Mouse (Mus musculus): Measurements from ENCODE around the gene Nipal1.

The Nipal1 gene

DNA sequence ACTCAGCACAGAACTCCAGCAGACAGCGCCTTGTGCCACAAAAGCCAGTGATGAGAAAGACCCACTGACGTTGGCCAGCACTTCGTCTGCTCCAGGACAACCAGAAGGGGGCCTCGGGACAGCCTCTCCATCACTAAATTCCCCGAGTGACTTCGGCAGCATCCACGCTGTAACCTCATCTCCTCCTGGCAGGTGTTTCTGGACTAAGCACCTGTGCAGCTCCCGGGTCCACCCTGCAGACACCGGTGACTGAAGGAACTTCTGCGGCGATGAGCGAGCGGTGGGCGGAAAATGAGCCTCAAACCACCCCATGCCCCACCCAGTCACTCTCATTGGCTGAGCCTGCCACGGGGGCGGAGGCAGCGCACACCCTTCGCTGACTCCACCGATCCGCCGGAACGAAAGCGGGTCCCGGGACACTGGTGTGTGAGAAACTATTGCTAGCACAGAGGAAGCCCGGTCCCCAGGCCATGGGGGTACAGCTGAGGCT is at the start of gene Nipal1:
Nipal1 (plus strand) TSS at position 378 of the 490 bp plus-strand sequence.
- DNase-seq (ENCODE audit: low spot score in 2 of 2): peak; percentile 11 to 15

DNA sequence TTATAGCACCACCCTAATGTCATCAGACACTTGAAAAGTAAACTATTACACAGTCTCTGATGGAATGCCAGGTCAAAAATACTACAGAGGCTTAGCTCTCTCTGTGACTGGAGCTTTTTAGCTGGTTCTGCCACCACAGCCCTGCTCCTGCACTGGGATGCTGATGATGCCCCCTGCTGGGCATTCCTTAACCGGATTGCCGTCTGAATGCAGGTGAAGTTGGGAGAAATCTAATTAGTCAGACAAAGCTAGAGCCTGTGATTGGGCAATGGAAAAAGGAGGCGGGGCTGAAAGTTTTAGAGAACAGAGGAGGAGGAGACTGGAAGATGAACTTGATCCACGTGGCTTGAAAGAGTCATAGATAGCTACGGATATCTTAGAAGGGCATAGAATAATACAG is 46.6 kb upstream of the Nipal1 start:
- peak in 1 of 2 experiments; percentile 16 for DNase-seq (ENCODE audit: low spot score in 2 of 2)

DNA sequence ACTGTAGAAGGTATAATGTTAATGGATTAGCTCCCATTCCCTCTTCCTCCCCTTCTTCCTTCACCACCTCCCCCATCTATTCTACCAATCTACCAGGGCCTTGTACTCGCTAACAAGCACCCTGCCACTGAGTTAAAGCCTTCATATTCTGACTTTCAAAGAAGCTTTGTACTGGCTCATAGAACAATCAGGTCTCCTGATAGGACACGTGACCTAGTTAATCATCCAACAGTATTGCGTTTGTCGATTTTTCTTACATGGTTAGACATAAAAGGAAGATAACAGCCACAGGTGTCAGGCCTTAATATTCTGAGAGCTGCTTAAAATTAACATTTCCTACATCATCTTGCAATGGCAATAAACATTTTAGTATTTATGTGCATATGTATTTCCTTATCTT is 44.5 kb upstream of the Nipal1 start:
- DNase-seq (ENCODE audit: low spot score in 2 of 2): no peak

DNA sequence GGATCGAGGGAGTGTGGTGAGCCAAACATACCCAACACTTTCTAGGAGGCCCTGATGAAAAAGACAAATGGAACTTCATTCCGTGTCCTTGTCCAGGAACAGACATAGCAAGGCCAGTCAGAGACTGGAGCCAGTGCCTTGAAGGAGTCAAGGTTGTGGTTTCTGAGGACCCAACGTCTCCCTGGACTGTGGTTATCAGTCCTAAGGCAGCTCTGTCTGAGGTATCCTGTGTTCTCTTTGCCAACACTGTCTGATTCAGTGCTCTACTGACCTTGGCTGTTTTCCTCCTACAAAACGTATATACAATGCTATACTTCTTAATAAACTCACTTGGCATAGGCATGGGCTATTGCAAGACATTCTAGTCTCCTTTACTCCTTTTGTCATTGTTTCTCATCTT is 30.2 kb upstream of the Nipal1 start:
- no peak for DNase-seq (ENCODE audit: low spot score in 2 of 2)

DNA sequence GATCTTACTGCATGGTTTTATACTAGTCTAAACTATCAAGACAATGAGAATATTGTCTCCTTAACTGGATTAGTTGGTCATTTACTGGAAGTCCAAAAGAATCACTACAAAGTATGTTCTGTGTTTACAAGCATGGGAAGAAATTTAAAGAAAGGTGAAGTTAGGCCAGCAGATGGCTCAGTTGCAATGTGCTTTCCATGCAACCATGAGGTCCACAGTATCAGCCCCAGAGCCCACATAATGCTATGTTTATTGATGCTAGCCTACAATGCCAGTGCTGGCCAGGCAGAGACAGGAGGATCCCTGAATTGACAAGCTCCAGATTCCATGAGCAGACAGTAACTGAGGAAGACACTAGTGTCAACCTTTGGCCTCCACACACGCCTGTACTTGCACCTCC is 26.6 kb upstream of the Nipal1 start:
- DNase-seq (ENCODE audit: low spot score in 2 of 2): no peak

DNA sequence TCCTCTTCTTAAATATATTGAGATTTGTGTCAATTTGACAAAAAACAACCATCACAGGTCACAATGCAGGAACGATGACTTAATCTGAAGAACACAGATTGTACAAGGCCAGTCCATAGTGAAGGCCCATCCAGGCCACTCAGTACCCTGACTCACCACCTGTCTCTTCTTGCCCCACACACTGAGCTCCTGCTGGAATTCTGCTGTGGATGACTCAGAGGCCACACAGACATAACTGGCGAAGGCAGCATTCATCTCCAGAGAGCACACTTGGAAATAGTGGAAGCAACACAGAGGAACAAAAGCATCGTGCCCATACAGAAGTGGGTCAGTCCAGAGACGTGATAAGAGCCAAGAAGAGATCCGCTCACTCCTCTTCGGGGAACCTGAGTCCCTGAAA is 17.6 kb upstream of the Nipal1 start:
- no peak for DNase-seq (ENCODE audit: low spot score in 2 of 2)

DNA sequence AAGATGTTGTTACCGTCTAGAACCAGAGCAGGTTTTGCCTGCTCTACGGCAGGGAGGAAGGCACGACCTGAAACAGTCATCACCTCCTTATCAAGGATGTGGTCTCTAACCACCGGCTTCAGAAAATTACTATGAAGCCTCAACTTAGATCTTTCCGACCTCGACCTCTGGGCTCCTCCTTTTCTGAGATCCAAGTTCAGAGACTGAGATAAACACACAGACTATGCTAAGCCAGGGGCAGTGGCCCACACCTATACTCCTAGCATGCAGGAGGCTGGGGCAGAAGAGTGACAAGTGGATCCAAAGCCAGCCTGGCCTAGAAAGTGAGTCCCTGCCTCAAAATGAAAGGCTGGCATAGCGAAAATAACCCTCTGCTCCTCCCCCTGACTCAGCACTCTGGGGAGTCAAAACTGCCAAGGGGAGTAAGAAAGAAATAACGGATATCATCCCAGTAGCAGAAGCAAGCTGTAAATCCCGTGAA is 12.8 kb upstream of the Nipal1 start:
- DNase-seq (ENCODE audit: low spot score in 2 of 2): no peak

DNA sequence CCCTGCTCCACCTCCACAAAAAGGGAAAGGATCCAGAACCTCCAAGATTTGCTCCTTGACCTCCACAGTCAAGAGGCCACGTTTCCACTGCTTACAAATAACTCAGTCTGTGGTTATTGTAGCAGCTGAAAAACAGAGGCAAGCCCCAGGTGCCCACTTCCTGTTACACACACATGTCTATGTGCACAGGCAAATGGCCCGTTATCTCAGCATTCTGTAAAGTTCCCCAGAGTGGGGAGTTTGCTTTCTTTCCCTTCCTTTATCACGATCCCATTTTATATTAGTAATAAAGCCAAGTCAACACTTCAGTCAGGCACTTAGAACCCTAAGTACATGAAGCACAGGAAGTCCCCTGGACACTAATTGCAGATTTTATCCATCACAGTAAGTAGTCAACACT is 11.5 kb upstream of the Nipal1 start:
- no peak for DNase-seq (ENCODE audit: low spot score in 2 of 2)

DNA sequence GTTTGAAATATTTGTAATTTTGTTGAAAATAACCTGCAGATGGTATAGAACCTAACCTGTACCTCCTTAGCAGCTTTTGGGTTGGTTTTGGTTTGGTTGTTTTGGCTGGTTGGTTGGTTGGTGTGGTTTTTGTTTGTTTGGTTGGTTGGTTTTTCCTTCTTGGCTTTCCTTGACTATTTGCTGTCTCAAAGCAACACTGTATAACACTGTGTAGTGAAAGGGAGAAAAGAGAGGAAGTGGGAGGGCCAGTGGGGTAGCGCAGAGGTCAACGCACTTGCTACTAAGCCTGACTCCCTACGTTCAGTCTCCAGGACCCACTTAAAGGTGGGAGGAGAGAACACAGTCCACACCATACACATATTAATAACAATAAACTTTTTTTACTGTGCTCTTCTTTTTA is 11.0 kb upstream of the Nipal1 start:
- no peak for DNase-seq (ENCODE audit: low spot score in 2 of 2)

DNA sequence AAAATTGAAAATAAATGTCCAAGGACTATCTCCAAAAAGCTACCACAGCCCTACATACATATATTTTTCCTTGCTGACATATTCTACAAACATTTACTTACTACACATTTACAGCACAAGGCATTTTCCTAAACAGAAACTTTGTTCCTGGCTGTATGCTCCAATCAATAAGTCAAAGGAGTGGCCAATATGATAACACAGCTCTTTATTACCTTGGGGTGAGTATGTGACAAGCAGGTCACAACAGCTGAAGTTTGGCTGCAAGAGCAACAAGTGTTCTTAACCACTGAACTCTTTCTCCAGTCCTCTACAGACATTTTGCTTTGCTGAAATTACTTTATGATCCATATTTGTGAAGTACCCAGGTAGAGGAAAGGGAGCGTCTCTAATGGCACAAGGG is 7.5 kb upstream of the Nipal1 start:
- no peak for DNase-seq (ENCODE audit: low spot score in 2 of 2)

DNA sequence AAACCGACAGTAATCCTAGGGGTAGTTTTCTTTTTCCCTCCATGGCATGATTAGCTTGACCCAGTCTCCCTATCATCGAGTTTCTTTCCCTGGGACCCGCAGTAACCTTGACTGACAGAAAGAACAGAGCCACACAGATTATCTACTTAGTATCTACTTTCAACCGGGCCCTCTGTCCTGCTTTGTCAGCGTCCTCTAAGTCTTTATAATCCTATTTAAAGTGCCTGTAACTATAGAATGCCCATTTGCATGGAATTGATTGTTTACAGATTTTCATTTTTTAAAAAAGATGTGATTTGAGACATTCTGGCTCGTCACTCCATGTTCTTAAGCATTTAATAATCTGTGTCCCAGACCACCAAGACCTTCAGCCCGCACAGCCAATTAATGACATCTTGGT is 3.9 kb upstream of the Nipal1 start:
- no peak for DNase-seq (ENCODE audit: low spot score in 2 of 2)

DNA sequence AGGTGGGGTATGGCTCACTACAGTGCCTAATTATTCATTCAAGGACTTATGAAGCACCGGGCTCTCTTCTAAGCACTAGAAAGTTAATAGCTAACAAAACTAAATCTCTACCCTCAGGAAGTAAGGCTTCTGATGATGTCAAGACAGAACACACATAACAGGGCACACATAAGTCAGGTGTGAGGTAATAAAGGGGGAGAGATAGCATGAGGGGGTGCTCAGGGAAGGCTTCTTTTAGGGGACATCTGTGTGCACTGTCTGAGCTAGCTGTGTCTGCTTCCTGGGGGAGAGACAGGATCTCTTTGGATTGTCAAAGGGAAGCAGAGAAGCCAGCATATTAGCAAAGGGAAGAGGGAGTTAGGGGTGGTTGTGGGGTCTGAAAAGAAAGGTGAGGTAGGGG is 3.4 kb upstream of the Nipal1 start, which contains the start of gene Cnga1:
Cnga1 (minus strand) TSS at position 101 of the 400 bp plus-strand sequence.
- DNase-seq (ENCODE audit: low spot score in 2 of 2): no peak

DNA sequence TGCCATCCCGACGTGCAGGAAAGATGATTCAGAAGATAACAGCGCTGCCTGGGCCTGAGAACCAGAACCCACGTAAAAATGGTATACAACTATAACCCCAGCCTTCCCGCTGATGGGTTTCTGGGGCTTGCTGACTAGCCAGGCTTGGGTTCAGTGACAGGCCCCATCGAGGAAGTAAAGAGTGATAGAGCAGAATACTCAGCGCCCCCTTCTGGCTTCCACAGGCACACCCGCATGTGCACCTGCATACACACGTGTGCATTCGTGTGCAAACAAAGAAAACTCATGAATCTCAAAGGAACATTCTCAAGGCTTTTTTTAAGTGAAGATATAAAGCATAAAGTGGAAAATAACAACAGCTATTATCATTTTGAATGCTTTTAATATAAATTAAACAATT is 1.5 kb upstream of the Nipal1 start:
- no peak for DNase-seq (ENCODE audit: low spot score in 2 of 2)

DNA sequence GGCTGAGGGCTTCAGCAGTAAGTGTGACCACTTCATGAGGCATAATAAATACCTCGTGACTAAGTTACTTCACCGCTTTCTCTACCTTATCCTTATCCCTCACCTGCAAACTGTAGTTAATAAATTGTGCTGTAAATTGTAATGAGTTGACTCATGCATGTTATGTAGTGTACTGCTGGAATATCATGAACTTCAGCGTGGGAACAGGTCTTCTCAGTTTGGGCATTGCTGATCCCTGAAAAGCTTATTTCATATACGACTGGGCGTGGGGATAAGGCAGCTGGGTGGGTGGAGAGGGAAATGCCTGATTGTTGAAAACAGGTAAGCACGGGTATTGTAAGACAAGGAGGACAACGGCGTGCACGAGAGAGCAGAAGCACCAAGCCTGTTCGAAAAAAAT is 599 bp upstream of the Nipal1 start:
- DNase-seq (ENCODE audit: low spot score in 2 of 2): no peak

DNA sequence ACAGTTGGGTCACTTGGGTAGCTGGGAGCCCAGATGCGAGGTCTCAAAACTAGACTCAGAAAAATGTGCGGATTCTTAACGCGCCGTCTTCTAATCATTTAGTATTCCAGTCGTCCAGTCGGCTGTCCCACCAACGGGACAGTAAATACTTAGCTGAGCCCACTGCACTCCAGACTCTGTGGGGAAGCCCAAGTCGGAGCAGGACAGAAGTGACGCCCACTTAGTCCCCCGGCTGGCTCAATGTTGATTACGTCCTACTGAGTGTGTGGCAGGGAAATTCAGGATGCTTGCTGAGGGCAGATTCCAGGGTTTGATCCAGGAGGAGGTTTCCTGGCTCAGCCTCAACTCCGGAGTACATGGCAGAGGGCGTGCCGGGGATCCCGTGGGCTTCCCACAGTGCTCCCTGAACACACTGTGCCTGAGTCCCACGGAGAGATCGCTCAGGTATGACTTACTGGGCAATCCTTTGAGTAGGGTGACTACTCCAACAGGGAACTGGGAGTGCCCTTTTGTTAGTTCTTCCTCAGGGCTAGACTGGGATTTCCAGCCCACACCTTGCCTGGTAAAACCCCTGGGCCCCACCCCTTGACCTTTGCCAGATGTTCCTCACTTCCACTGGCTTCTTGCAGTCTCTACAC is 482 bp downstream of the Nipal1 start:
- no peak for DNase-seq (ENCODE audit: low spot score in 2 of 2)

DNA sequence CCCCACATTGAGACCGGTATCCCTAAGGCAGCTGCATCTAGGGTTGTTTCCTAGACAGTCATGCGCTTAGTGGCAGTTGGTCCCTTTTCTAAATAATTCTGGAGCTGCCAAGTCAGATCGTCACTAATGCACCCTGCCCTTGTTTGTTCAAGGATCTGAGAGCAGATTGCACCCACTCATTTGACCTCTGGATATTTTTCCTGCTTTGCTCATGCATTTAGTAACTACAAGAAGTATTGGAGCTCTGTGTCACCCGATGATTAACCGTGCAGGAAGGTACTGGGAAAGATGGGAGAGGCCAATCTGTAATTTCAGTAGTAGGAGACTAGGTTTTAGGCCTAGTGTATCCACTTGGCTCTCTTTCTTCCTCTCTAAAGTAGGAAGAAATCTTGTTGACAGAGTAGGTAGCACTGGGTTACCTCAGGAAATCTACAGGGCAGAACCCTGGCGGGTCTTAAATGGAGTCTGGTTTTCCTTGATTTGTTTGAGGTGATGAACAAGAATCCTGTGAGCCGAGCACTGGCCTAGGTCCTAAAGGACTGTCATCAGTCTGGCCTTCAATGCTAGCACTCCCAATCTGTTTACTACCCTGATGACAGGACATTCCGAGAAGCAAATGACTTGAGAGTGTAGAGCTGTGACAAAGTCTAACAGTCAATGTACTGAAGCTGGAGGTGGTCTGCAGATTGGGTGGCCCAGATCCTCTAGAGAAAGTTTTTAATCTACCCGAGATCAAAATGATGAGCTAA is 1.6 kb downstream of the Nipal1 start:
- no peak for DNase-seq (ENCODE audit: low spot score in 2 of 2)

DNA sequence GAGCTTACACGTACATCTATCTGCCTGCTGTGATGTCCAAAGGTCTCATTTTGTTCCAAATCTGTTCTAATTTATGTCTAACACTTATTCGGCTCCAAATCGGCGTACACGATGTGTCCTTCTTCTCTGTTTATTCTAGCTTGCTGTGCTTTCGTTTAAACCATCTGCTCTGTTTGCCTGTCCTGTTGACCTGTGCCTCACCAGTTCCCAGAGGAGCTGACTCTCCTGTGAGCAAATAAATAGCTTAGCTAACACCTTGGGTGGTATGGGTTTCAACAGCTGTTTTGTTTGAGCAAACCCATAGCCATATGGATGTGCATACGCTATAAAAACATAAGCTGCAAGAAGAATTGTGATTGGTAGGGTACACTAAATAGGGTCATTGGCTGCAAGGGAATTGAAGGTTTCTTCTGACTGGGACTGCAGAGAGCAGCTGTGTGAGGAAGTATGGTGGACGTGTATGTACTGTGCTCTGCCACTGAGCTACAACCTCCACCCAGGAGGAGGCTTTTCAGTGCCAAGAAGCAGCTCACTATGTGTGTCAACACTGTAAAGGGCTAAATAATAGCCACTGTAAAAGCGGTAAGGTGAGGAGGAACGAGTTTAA is 5.6 kb downstream of the Nipal1 start:
- no peak for DNase-seq (ENCODE audit: low spot score in 2 of 2)

DNA sequence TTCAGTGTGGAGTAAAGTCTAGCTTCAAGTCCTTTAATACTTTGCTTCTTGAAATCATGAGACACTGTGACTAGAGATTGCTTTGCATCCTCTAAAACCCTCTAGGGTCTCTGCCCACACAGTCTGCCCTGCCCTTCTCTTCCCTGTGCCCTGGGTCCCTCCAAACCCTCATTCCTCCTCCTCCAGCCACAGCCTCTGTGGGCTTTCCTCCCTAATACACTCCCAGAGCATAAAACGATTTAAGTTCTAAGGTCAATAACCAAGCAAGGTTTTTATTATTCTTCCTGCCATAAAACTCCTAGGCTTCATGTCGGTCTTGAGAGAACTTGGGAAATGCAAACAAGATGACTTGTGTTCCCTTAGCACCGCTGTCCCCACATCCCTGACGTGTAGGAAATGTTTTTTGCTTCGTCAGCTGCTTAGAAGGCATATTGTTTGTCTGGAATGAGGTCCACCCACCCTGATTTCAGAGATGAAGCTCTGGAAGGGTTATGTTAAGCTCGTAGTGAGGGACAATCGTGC is 8.7 kb downstream of the Nipal1 start:
- DNase-seq (ENCODE audit: low spot score in 2 of 2): no peak

DNA sequence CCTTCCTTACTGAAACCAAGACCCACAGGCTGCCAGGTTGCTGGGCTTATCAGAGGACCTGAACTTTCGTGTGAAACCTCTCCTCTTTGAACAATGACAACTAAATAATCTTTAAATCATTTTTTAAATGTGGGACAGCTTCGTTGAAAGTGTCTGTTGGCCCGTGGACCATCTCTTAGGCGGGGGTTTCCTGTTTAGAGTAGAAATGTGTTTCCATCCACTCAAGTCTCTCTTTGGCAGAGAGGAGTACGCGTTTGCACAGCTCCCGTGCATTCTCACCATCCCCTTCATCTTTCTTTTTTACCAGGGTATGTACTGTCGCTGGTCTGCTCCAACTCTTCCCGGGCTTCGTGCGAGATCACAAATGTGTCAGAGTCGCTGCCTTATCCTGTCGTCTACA is 10.8 kb downstream of the Nipal1 start:
- DNase-seq (ENCODE audit: low spot score in 2 of 2): no peak

DNA sequence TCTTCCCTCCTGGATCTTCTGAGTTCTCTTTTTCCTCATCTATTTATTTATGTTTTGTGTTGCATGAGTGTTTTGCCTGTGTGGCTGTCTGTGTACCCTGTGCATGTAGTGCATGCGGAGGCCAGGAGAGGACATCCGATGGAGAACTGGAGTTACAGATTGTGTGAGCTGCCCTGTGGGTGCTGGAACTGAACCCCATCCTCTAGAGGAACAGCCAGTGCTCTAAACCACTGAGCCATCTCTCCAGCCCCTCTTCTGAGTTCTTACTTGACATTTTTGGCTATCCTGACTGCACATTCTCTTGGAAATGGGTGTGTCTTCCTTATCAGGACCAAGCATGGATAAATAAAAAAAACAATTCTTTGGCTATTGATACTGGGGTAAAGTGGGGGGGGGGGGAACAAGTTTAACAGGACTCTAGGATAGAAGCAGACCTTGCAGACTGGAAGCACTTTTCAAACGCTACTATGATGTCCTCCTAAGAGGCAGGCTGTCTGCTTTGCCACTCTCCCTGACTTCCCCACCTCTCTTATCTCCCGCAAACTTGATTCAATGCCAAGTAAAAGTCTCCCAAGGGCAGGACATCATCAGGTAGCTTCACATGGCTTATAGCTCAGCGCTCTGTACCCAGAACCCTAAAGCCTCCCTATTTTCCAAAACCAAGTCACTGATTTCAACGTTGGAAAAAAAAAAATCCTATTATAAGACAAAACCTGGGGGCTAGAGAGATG is 13.6 kb downstream of the Nipal1 start:
- no peak for DNase-seq (ENCODE audit: low spot score in 2 of 2)

DNA sequence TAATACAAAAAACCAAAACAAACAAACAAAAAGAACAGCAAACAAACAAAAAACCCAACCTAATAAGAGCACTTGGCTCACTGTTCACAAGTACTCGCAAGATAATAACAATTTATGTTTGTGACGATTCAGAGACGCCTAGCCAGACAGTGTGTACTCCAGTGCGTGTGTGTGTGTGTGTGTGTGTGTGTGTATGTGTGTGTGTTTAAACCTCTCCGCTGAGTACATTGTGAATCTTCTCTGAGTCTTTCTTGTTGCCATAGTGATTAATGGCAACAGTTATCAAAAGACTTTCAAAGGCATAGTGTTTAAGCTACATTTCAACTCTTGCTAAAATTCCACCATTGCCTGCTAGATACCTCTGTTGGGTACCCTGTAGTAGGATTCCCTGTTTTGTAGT is 16.5 kb downstream of the Nipal1 start:
- no peak for DNase-seq (ENCODE audit: low spot score in 2 of 2)

DNA sequence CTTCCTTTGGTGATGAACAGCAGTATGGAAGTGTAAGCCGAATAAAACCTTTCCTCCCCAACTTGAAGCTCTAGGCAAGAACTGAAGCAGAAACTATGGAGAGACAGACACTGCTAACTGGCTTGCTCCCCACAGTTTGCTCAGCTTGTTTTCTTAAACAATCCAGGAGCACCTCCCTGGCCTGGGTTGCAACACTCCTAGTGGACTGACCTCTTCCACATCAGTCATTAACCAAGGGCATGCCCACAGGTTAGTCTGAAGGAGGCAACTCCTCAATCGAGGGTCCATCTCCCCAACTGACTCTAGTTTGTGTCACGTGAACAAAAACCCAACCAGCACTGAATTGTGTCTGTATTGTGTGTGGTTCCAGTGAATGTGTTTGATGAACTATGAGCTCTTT is 17.3 kb downstream of the Nipal1 start:
- no peak for DNase-seq (ENCODE audit: low spot score in 2 of 2)

Measured in frontal cortex, postnatal 36 days (tissue).